Mouse (Mus musculus) stomach, postnatal 0 days (tissue): Measurements from ENCODE around the gene Mbd3l2.

Source experiments
- CTCF ChIP-seq: IDR thresholded peaks from 2 replicates; pipeline ENCODE4 v1.5.1; 2016; ENCODE audit warnings: antibody characterized with exemption, low read depth, mild to moderate bottlenecking, moderate library complexity
- EP300 ChIP-seq: optimal IDR thresholded peaks from 2 replicates; pipeline ENCODE3; 2016; ENCODE audit warnings: antibody characterized with exemption

DNA sequence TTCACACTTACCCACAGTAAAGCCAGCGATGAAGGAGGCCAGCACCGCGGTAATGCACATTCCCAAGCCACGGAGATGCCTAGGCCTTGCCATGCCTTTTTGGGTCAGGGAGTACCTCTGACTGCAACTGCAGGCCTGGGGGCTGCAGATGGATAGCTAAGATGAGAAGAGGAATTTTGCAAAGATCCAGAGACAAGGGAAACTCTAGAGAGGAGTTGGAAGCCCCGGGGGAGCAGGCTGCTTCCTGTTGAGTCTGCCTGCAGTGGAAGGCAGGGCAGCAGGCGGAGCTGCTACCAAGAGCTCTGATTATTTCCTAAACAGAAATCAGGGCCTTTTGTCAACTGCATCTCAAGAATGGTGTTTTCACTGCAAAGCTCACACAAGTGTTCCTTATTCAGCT, 44.7 kb upstream of the Mbd3l2 start:
- TF ChIP-seq EP300 = no peak
- no peak for TF ChIP-seq CTCF
